In the genomic region with DNA sequence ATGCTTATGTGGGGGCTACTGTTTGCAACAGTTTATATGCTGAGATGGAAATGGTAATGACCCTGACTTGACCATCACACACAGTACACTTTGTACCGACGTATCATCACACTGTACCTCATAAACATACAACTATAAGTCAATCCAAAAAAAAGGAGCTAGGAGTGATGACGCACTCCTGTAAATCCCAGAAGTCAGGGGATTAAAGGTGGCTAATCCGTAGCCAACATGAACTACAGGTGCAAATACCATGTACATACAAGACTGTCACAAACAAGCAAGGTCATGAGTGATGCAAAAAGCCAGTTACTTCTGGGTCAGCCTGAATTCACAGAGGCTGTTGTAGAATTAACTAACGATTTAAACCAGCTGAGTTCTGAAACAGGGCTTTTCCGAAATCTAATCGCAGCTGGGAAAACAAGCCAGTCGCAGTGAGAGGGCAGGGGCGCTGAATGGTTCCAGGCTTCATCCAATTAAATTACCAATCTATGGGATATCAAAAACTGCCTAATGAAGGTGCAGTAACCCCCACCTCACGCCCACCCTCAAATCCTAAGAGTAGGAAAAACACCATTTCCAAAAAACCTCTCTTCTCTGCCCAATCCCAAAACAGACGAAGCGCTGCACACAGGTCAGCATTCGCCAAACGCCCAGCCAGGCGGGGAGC, we compare ENCODE assay signal across 8 mouse cellular contexts. TPM values are rescaled to one million over a fixed set of nuclear protein-coding genes. Genes with fewer than 3 reads are reported as not detected.
DNase-seq lines count a peak whose midpoint lies in the region; ATAC-seq and TF ChIP-seq lines count a peak whose summit lies in the region.

No protein-coding gene starts in this region.

- ATAC-seq in heart, embryonic 16.5 days (replicated peaks; ENCODE audit: extremely low read depth, insufficient read depth, low FRiP score): peak; percentile 26
- peak; percentile 18; the same call in 1 of the 2 replicates for ATAC-seq in liver, embryonic 11.5 days (replicated peaks; ENCODE audit: low FRiP score)
- ATAC-seq in stomach, embryonic 16.5 days (ENCODE audit: insufficient read depth, low FRiP score): peak; percentile 14; the same call in 1 of the 2 replicates

- no peaks in the 10 kb centered on the region for H3K36me3 ChIP-seq in heart, embryonic 16.5 days (ENCODE audit: control insufficient read depth, insufficient read depth)
- H3K36me3 ChIP-seq in MEL (ENCODE audit: control insufficient read depth in 1 of 2, insufficient read depth in 2 of 2, low read length in 2 of 2): peaks cover 0 to 4% of the 10 kb centered on the region in 2 experiments; a peak in 2 of 4 replicates
- H3K36me3 ChIP-seq in liver, embryonic 11.5 days (ENCODE audit: control insufficient read depth, insufficient read depth, low read length): no peaks in the 10 kb centered on the region
- H3K36me3 ChIP-seq in stomach, embryonic 16.5 days (ENCODE audit: control insufficient read depth, insufficient read depth, low read length): no peaks in the 10 kb centered on the region

- peak overlapping the region; percentile 84 for H3K4me3 ChIP-seq in heart, embryonic 16.5 days (ENCODE audit: low read length)
- H3K4me3 ChIP-seq in MEL (ENCODE audit: control insufficient read depth in 1 of 2, insufficient read depth in 1 of 2, low read depth in 2 of 2, low read length in 2 of 2): peak overlapping the region; percentile 93 to 98
- peak overlapping the region; percentile 69 for H3K4me3 ChIP-seq in liver, embryonic 11.5 days (ENCODE audit: low read depth, low read length)
- peak overlapping the region; percentile 63 for H3K4me3 ChIP-seq in stomach, embryonic 16.5 days (replicated peaks; ENCODE audit: low read length)

- H3K9ac ChIP-seq in heart, embryonic 16.5 days (ENCODE audit: low read length): peak overlapping the region; percentile 84
- H3K9ac ChIP-seq in MEL (ENCODE audit: control insufficient read depth, low read depth, low read length, poor library complexity, severe bottlenecking): peak overlapping the region; percentile 80
- peak overlapping the region; percentile 70 for H3K9ac ChIP-seq in liver, embryonic 11.5 days (ENCODE audit: low read depth, low read length)
- H3K9ac ChIP-seq in stomach, embryonic 16.5 days (ENCODE audit: low read length): peak overlapping the region; percentile 76

- H3K27me3 ChIP-seq in heart, embryonic 16.5 days (ENCODE audit: control insufficient read depth, insufficient read depth, low read length): no peaks in the 10 kb centered on the region
- H3K27me3 ChIP-seq in MEL (ENCODE audit: control insufficient read depth in 1 of 2, insufficient read depth in 2 of 2, low read length in 2 of 2): no peaks in the 10 kb centered on the region
- no peaks in the 10 kb centered on the region for H3K27me3 ChIP-seq in liver, embryonic 11.5 days (replicated peaks; ENCODE audit: control insufficient read depth, insufficient read depth, low read length)
- no peaks in the 10 kb centered on the region for H3K27me3 ChIP-seq in stomach, embryonic 16.5 days (ENCODE audit: control insufficient read depth, insufficient read depth, low read length)

- H3K9me3 ChIP-seq in heart, embryonic 16.5 days (replicated peaks; ENCODE audit: control insufficient read depth, low read length): no peaks in the 10 kb centered on the region
- no peaks in the 10 kb centered on the region for H3K9me3 ChIP-seq in MEL (replicated peaks; ENCODE audit: insufficient read depth, low read length)
- H3K9me3 ChIP-seq in liver, embryonic 11.5 days (ENCODE audit: control insufficient read depth, low read length): no peaks in the 10 kb centered on the region
- H3K9me3 ChIP-seq in stomach, embryonic 16.5 days (replicated peaks; ENCODE audit: control insufficient read depth, low read length): no peaks in the 10 kb centered on the region

- no peak for TF ChIP-seq CTCF in MEL (IDR thresholded peaks at IDR 0.05 in 2 of 3, conservative IDR thresholded peaks at IDR 0.05 in 1 of 3; ENCODE audit: control insufficient read depth in 1 of 3, insufficient read depth in 1 of 3, low read depth in 2 of 3, low read length in 3 of 3, poor library complexity in 1 of 3, severe bottlenecking in 1 of 3)

- peak overlapping the region; percentile 85 for H3K4me2 ChIP-seq in heart, embryonic 16.5 days (ENCODE audit: low read depth, low read length)
- H3K4me2 ChIP-seq in liver, embryonic 11.5 days: peak overlapping the region; percentile 75
- peak overlapping the region; percentile 83 for H3K4me2 ChIP-seq in stomach, embryonic 16.5 days (ENCODE audit: low read depth, low read length)

- peaks cover 3% of the 10 kb centered on the region; the same call in 1 of the 2 replicates for H3K4me1 ChIP-seq in heart, embryonic 16.5 days (ENCODE audit: control insufficient read depth, insufficient read depth, low read length)
- peaks cover 0 to 5% of the 10 kb centered on the region in 2 experiments; a peak in 2 of 4 replicates for H3K4me1 ChIP-seq in MEL (ENCODE audit: control insufficient read depth in 1 of 2, insufficient read depth in 2 of 2, low read length in 2 of 2)
- H3K4me1 ChIP-seq in liver, embryonic 11.5 days (replicated peaks; ENCODE audit: control insufficient read depth, insufficient read depth, low read length): peaks cover 4% of the 10 kb centered on the region; the same call in 1 of the 2 replicates
- H3K4me1 ChIP-seq in stomach, embryonic 16.5 days (ENCODE audit: control insufficient read depth, insufficient read depth, low read length): no peaks in the 10 kb centered on the region

- intact Hi-C loops in left cerebral cortex, postnatal 4 days (cut with DNase I): no loop called here

- no peak for DNase-seq in heart, adult 11 months
- DNase-seq in MEL (ENCODE audit: low read depth, low spot score): peak; percentile 34
- DNase-seq in fibroblast of lung, adult 2 months (ENCODE audit: low read depth): peak; percentile 8
- DNase-seq in liver, embryonic 11.5 days (ENCODE audit: low spot score): no peak
- no peak for DNase-seq in left cerebral cortex, postnatal 4 days
- no peak for DNase-seq in spleen, postnatal 10 days (ENCODE audit: low spot score in 2 of 2)

- no peak for TF ChIP-seq POLR2A in MEL (IDR thresholded peaks at IDR 0.05; ENCODE audit: control insufficient read depth in 1 of 2, insufficient read depth in 1 of 2, low read depth in 1 of 2, low read length in 2 of 2, poor library complexity in 1 of 2)

- H3K27ac ChIP-seq in heart, embryonic 16.5 days (ENCODE audit: low read length): peak overlapping the region; percentile 89
- H3K27ac ChIP-seq in MEL (ENCODE audit: control insufficient read depth, low read depth, low read length): peak overlapping the region; percentile 3; the same call in 1 of the 2 replicates
- H3K27ac ChIP-seq in liver, embryonic 11.5 days (ENCODE audit: low read depth, low read length): peak overlapping the region; percentile 65; the same call in 1 of the 2 replicates
- H3K27ac ChIP-seq in stomach, embryonic 16.5 days (ENCODE audit: low read length): peak overlapping the region; percentile 82

- 11% methylated on average over 15 of the region's 15 CpGs for WGBS in heart, embryonic 16.5 days
- WGBS in liver, embryonic 11.5 days: 15% methylated on average over 15 of the region's 15 CpGs
- 6% methylated on average over 15 of the region's 15 CpGs for WGBS in stomach, embryonic 16.5 days

- no peak for TF ChIP-seq RAD21 in MEL (IDR thresholded peaks at IDR 0.05; ENCODE audit: low read depth, low read length)

- H3K79me2 ChIP-seq in MEL (ENCODE audit: control insufficient read depth, insufficient read depth, low read length, poor library complexity): no peaks in the 10 kb centered on the region; the same call in 1 of the 2 replicates

- no peak for TF ChIP-seq EP300 in MEL (IDR thresholded peaks at IDR 0.05; ENCODE audit: low read depth in 1 of 2, low read length in 2 of 2)

TF ChIP-seq in MEL, 35 proteins besides CTCF, POLR2A, EP300 and RAD21:
- TF ChIP-seq USF2 (IDR thresholded peaks at IDR 0.05; ENCODE audit: borderline replicate concordance in 1 of 2, insufficient read depth in 1 of 2, low read depth in 1 of 2, low read length in 2 of 2): no peak
- TF ChIP-seq TCF12 (IDR thresholded peaks at IDR 0.05; ENCODE audit: low read depth, low read length): no peak

RNA-seq across cellular contexts. Expression of gene Bbs4, which starts 0.6 kb away (rescaled TPM):
- 6.3 and 7.5 TPM in 2 replicates for polyA plus RNA-seq in heart, embryonic 16.5 days (2015; fragmentation: Nextera tagmentation; extraction: Ambion mirVana)
- total RNA-seq in MEL (2012; rRNA removed): 4.0 and 5.1 TPM in 2 replicates
- 1 to 10 TPM in 1 of 2 experiments, not detected in 1; 5.6 TPM for polyA plus RNA-seq in MEL (2012; ENCODE audit: insufficient read depth in 1 of 2, insufficient read length in 2 of 2, low read depth in 1 of 2, low replicate concordance in 2 of 2, missing spikeins in 1 of 2)
- polyA plus RNA-seq in liver, embryonic 11.5 days (2014; fragmentation: Nextera tagmentation; extraction: Ambion mirVana): 6.1 and 6.3 TPM in 2 replicates
- 10.1 and 10.7 TPM in 2 replicates for polyA plus RNA-seq in stomach, embryonic 16.5 days (2015; fragmentation: Nextera tagmentation; extraction: Ambion mirVana)
- total RNA-seq in left cerebral cortex, postnatal 4 days (2021): 10 to 100 TPM; 33.5 to 34.1 TPM

Comparison
In these comparisons a context has a peak if more than half of its experiments do, and no peak if none do; other contexts are left out.
1. H3K27ac ChIP-seq: peak in every context shown above with its lines; median percentile 89 in heart, embryonic 16.5 days; 82 in stomach, embryonic 16.5 days; 65 in liver, embryonic 11.5 days; 3 in MEL.
2. DNase-seq: peak in MEL (single experiment) and fibroblast of lung, adult 2 months (single experiment); none in heart, adult 11 months (single experiment), liver, embryonic 11.5 days (single experiment), left cerebral cortex, postnatal 4 days (single experiment) and spleen, postnatal 10 days (0 of 2).
3. Peak in every context shown above with its lines, with median percentiles within 50 percentile points of each other: ATAC-seq, H3K4me2 ChIP-seq, H3K4me3 ChIP-seq and H3K9ac ChIP-seq.